Mouse (Mus musculus): ENCODE data around the gene Dedd.

- no peak for TF ChIP-seq POLR2A (IDR thresholded peaks at IDR 0.05; ENCODE audit: borderline replicate concordance, insufficient read depth, low read length)
- no peak for TF ChIP-seq CTCF (IDR thresholded peaks at IDR 0.05; ENCODE audit: borderline replicate concordance, insufficient read depth, low read depth, low read length)
These were observed 27.9 kb downstream of the Dedd start for GRCm38 (mm10) chr1:171356814-171357213.

All from cerebellum, adult 2 months (tissue).